Mouse (Mus musculus) testis, adult 2 months (tissue): Measurements from ENCODE around the gene Lad1.

ENCODE experiments used
- CTCF ChIP-seq: fragments of 200-500 bp; IDR thresholded peaks from 2 replicates; pipeline ENCODE4 v1.5.1; 2012; ENCODE audit warnings: low read depth, mild to moderate bottlenecking, inconsistent platforms, low read length, moderate library complexity; ENCODE audit not compliant: control insufficient read depth, insufficient read depth, insufficient replicate concordance
- POLR2A ChIP-seq: fragments of 200-500 bp; IDR thresholded peaks from 2 replicates; pipeline ENCODE4 v1.6.1; 2012; ENCODE audit warnings: low read depth, mild to moderate bottlenecking, inconsistent platforms, low read length, moderate library complexity; ENCODE audit not compliant: control insufficient read depth

GRCm38 (mm10) chr1:135847611-135848351 lies 29.4 kb downstream of the Lad1 start:
- TF ChIP-seq POLR2A (no peak), CTCF (no peak)
